Mouse (Mus musculus) intestine, postnatal 0 days (tissue): ENCODE results near the gene Nr0b2. TPM values are rescaled to one million over a fixed set of nuclear protein-coding genes. Genes with fewer than 3 reads are reported as not detected.
"Not testable (repeated sequence)": the region's sequence is repeated elsewhere in the genome, so short reads cannot be mapped to it uniquely, and the experiment has no call there.

Experiments
- ATAC-seq: fragments of 200-750 bp; cut with Nextera tagmentation; 2 replicates; pipeline ENCODE4 v1.8.0; 2017; ENCODE audit warnings: mild to moderate bottlenecking, moderate TSS enrichment, moderate library complexity
- H3K27ac ChIP-seq: fragments of 300-500 bp; sonication (generic); 2 replicates; pipeline ENCODE4 v1.5.1; 2014; ENCODE audit warnings: mild to moderate bottlenecking, low read depth, low read length, moderate library complexity
- H3K27me3 ChIP-seq: fragments of 300-500 bp; sonication (generic); replicated peaks from 2 replicates; pipeline ENCODE4 v1.6.1; 2014; ENCODE audit warnings: low read length, mixed read lengths; ENCODE audit not compliant: control insufficient read depth, insufficient read depth
- H3K36me3 ChIP-seq: fragments of 300-500 bp; sonication (generic); 2 replicates; pipeline ENCODE4 v1.6.1; 2014; ENCODE audit warnings: mild to moderate bottlenecking, moderate library complexity; ENCODE audit not compliant: control insufficient read depth, insufficient read depth
- H3K4me1 ChIP-seq: fragments of 300-500 bp; sonication (generic); replicated peaks from 2 replicates; pipeline ENCODE4 v1.6.1; 2014; ENCODE audit warnings: antibody characterized with exemption, low read length, mixed read lengths; ENCODE audit not compliant: control insufficient read depth, insufficient read depth
- H3K4me2 ChIP-seq: fragments of 300-500 bp; sonication (generic); replicated peaks from 2 replicates; pipeline ENCODE4 v1.6.1; 2014; ENCODE audit warnings: low read depth, mild to moderate bottlenecking, moderate library complexity
- H3K4me3 ChIP-seq: fragments of 300-500 bp; sonication (generic); 2 replicates; pipeline ENCODE4 v1.5.1; 2014; ENCODE audit warnings: low read depth, low read length
- H3K9ac ChIP-seq: fragments of 300-500 bp; sonication (generic); 2 replicates; pipeline ENCODE4 v1.6.1; 2014; ENCODE audit warnings: mild to moderate bottlenecking, low read depth, low read length
- H3K9me3 ChIP-seq: fragments of 300-500 bp; sonication (generic); 2 replicates; pipeline ENCODE4 v1.6.1; 2016; ENCODE audit warnings: mixed run types; ENCODE audit not compliant: control insufficient read depth
- CTCF ChIP-seq: sonication (generic); IDR thresholded peaks from 2 replicates; pipeline ENCODE4 v1.5.1; 2016; ENCODE audit warnings: low read depth, mild to moderate bottlenecking, control low read depth, antibody characterized with exemption, moderate library complexity
- WGBS: fragments of 180-500 bp; shearing (Covaris S2); extraction: QIAGEN DNeasy Blood & Tissue Kit; methylation state at CpG from one replicate; pipeline ENCODE4 v1.1.7; 2014; 5-methylcytosine and 5-hydroxymethylcytosine counted together
- polyA plus RNA-seq: library from polyadenylated mRNA; unstranded; fragments of >200 nt; fragmentation: Nextera tagmentation; extraction: Ambion mirVana; gene quantifications from 2 replicates; pipeline ENCODE4 v1.2.1, GENCODE M21; 2015

Nr0b2 gene
- 25.6 and 34.8 TPM in 2 replicates for polyA plus RNA-seq

DNA sequence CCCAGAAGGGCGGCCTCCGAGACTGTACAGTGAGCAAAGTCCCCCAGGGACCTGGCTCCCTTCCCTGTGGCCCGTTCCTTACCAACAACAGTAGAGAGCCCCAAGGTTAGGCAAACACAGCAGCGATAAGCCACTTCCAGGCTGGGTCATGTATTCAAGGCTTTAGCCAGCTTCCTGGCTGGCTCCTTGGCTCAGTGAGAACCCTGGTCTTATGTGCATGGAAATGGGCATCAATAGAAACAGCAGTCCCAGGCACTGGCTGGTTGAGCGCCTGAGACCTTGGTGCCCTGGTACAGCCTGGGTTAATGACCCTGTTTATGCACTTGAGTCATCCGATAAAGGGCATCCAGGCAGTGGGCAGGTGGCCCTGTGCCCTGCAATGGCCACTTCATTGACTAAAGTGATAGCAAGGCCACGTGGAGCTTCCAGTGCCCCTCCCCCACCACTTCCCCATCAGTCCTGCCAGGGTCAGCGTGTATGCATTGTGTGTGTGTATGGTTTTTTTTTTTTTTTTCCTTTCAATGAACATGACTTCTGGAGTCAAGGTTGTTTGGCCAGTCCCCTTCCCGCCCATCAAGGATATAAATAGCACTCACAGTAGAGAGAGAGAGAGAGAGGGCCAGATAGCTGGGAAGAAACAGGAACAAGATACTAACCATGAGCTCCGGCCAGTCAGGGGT lies at the start of gene Nr0b2:
Nr0b2 (plus strand) TSS at position 609 of the 680 bp plus-strand sequence.
- Histone ChIP-seq H3K4me2 (peak within 1 kb of the TSS; percentile 51), H3K9ac (no peak within 1 kb of the TSS), H3K4me1 (no peaks in the 10 kb centered on the region), H3K36me3 (no peaks in the 10 kb centered on the region), H3K27ac (peak within 1 kb of the TSS; percentile 73), H3K27me3 (no peaks in the 10 kb centered on the region), H3K9me3 (no peaks in the 10 kb centered on the region), H3K4me3 (peak within 1 kb of the TSS; percentile 19; the same call in 1 of the 2 replicates)
- WGBS = 22% methylated on average over 10 of the region's 10 CpGs
- ATAC-seq = peak; percentile 69
- TF ChIP-seq CTCF = no peak

DNA sequence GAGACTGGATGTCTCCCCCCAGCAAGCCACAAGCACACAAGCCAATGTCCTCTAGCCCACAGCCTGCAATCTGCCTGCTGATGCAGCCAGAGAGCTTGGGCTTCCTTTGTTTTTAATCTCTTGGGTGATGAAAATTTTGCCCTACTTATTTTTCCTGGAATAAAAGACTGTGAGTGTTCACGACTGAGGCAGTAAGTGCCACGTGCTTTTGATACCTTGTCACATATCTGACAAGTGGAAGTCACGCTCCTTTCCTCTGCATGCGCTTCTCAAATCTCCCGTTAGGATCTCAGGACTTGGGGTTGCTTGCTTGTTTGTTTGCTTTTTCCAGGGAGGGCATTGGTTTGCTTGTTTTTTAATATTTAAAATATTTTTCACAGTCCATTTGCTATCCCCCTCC lies 48.9 kb upstream of the Nr0b2 start:
- Histone ChIP-seq H3K4me1 (no peaks in the 10 kb centered on the region), H3K4me3 (no peak overlapping the region), H3K27ac (no peak overlapping the region), H3K4me2 (no peak overlapping the region), H3K27me3 (peaks cover 34% of the 10 kb centered on the region), H3K36me3 (no peaks in the 10 kb centered on the region), H3K9ac (no peak overlapping the region), H3K9me3 (no peaks in the 10 kb centered on the region)
- ATAC-seq = no peak
- TF ChIP-seq CTCF = no peak
- WGBS = 46% methylated on average over 5 of the region's 5 CpGs

- Histone ChIP-seq H3K9me3 (no peaks in the 10 kb centered on the region), H3K9ac (no peak overlapping the region), H3K4me1 (no peaks in the 10 kb centered on the region), H3K27me3 (peaks cover 27% of the 10 kb centered on the region), H3K4me3 (no peak overlapping the region), H3K27ac (no peak overlapping the region), H3K36me3 (no peaks in the 10 kb centered on the region), H3K4me2 (no peak overlapping the region)
- TF ChIP-seq CTCF = no peak
- ATAC-seq = no peak
- 61% methylated on average over 9 of the region's 9 CpGs for WGBS
These were observed 48.3 kb upstream of the Nr0b2 start for GRCm38 (mm10) chr4:133504755-133505485.

- Histone ChIP-seq H3K27ac (no peak overlapping the region), H3K27me3 (peaks cover 14% of the 10 kb centered on the region; the same call in 1 of the 2 replicates), H3K36me3 (no peaks in the 10 kb centered on the region), H3K4me1 (no peaks in the 10 kb centered on the region), H3K4me3 (no peak overlapping the region), H3K9me3 (no peaks in the 10 kb centered on the region), H3K4me2 (no peak overlapping the region), H3K9ac (no peak overlapping the region)
- ATAC-seq = no peak
- no peak for TF ChIP-seq CTCF
- WGBS = 63% methylated on average over 5 of the region's 5 CpGs
These were observed 46.6 kb upstream of the Nr0b2 start for GRCm38 (mm10) chr4:133506573-133506972.

DNA sequence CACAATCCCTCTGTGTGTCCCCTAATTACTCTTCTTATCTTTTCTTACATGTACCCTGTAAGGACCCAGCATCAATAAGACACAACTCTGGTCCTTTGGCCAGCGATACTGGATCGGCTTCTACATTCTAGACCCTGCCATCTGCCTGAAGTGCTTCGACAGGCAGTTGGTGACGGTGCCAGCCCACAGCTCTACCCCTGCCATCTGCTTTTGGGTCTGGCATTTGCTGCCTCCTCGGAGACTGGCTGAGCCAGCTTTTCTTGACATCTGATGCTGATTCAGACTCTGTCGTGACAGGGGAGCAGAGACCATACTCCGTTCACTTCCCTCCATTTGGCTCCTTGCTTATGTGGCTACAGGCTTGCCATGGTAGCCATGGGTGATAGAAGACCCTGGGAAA lies 44.2 kb upstream of the Nr0b2 start:
- Histone ChIP-seq H3K27ac (no peak overlapping the region), H3K27me3 (no peaks in the 10 kb centered on the region), H3K9ac (no peak overlapping the region), H3K4me1 (no peaks in the 10 kb centered on the region), H3K36me3 (no peaks in the 10 kb centered on the region), H3K9me3 (no peaks in the 10 kb centered on the region), H3K4me2 (no peak overlapping the region), H3K4me3 (no peak overlapping the region)
- 80% methylated on average over 7 of the region's 7 CpGs for WGBS
- TF ChIP-seq CTCF = no peak
- ATAC-seq = no peak

DNA sequence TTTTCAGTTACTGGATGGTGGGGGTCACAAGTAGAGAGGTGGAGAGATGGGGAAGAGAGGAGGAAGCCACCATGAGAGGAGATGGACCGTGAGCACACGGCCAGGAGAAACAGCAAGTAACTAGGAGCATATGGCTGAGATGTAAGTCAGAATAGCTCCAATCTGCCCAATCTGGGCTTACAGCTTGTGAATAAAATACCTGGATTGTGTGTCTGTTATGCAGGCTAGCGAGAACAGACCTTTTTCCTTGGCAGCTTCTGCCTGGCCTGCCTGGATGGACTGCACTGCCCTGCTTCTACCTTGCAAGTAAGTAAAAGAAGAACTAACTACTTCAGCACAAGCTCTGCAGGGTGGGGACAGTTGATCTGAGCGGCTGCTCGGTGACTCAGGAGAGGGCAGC lies 42.1 kb upstream of the Nr0b2 start:
- H3K4me2 ChIP-seq = no peak overlapping the region
- H3K9me3 ChIP-seq = no peaks in the 10 kb centered on the region
- H3K9ac ChIP-seq = no peak overlapping the region
- H3K4me1 ChIP-seq = no peaks in the 10 kb centered on the region
- no peak for ATAC-seq
- no peaks in the 10 kb centered on the region for H3K27me3 ChIP-seq
- no peaks in the 10 kb centered on the region for H3K36me3 ChIP-seq
- no peak overlapping the region for H3K4me3 ChIP-seq
- 73% methylated on average over 5 of the region's 5 CpGs for WGBS
- no peak overlapping the region for H3K27ac ChIP-seq
- TF ChIP-seq CTCF = no peak

GRCm38 (mm10) chr4:133512511-133512910 lies 40.7 kb upstream of the Nr0b2 start:
- H3K27me3 ChIP-seq, H3K36me3 ChIP-seq, H3K9me3 ChIP-seq, H3K4me1 ChIP-seq, H3K4me3 ChIP-seq, H3K9ac ChIP-seq, H3K4me2 ChIP-seq: not testable (repeated sequence)
- peak; percentile 64 for ATAC-seq
- 38% methylated on average over 4 of the region's 5 CpGs for WGBS
- H3K27ac ChIP-seq = peak overlapping the region; percentile 37; the same call in 1 of the 2 replicates
